Mouse (Mus musculus) liver, postnatal 0 days (tissue): ENCODE measurements around the gene Dzank1.

ENCODE experiments used
- CTCF ChIP-seq: sonication (generic); IDR thresholded peaks from 2 replicates; pipeline ENCODE4 v1.5.1; 2016; ENCODE audit warnings: antibody characterized with exemption, low read depth
- EP300 ChIP-seq: IDR thresholded peaks from 2 replicates; pipeline ENCODE4 v1.6.1; 2016; ENCODE audit warnings: antibody characterized with exemption, low read depth, mild to moderate bottlenecking

GRCm38 (mm10) chr2:144545481-144545880 is 18.3 kb upstream of the Dzank1 start:
- TF ChIP-seq CTCF (no peak), EP300 (no peak)
